Mouse (Mus musculus) intestine, postnatal 0 days (tissue): ENCODE data around the gene Henmt1. TPM values are rescaled to one million over a fixed set of nuclear protein-coding genes. Genes with fewer than 3 reads are reported as not detected.

ENCODE experiments used
- ATAC-seq: fragments of 200-750 bp; cut with Nextera tagmentation; 2 replicates; pipeline ENCODE4 v1.8.0; 2017; ENCODE audit warnings: mild to moderate bottlenecking, moderate TSS enrichment, moderate library complexity
- H3K27ac ChIP-seq: fragments of 300-500 bp; sonication (generic); 2 replicates; pipeline ENCODE4 v1.5.1; 2014; ENCODE audit warnings: mild to moderate bottlenecking, low read depth, low read length, moderate library complexity
- H3K27me3 ChIP-seq: fragments of 300-500 bp; sonication (generic); replicated peaks from 2 replicates; pipeline ENCODE4 v1.6.1; 2014; ENCODE audit warnings: low read length, mixed read lengths; ENCODE audit not compliant: control insufficient read depth, insufficient read depth
- H3K36me3 ChIP-seq: fragments of 300-500 bp; sonication (generic); 2 replicates; pipeline ENCODE4 v1.6.1; 2014; ENCODE audit warnings: mild to moderate bottlenecking, moderate library complexity; ENCODE audit not compliant: control insufficient read depth, insufficient read depth
- H3K4me1 ChIP-seq: fragments of 300-500 bp; sonication (generic); replicated peaks from 2 replicates; pipeline ENCODE4 v1.6.1; 2014; ENCODE audit warnings: antibody characterized with exemption, low read length, mixed read lengths; ENCODE audit not compliant: control insufficient read depth, insufficient read depth
- H3K4me2 ChIP-seq: fragments of 300-500 bp; sonication (generic); replicated peaks from 2 replicates; pipeline ENCODE4 v1.6.1; 2014; ENCODE audit warnings: low read depth, mild to moderate bottlenecking, moderate library complexity
- H3K4me3 ChIP-seq: fragments of 300-500 bp; sonication (generic); 2 replicates; pipeline ENCODE4 v1.5.1; 2014; ENCODE audit warnings: low read depth, low read length
- H3K9ac ChIP-seq: fragments of 300-500 bp; sonication (generic); 2 replicates; pipeline ENCODE4 v1.6.1; 2014; ENCODE audit warnings: mild to moderate bottlenecking, low read depth, low read length
- H3K9me3 ChIP-seq: fragments of 300-500 bp; sonication (generic); 2 replicates; pipeline ENCODE4 v1.6.1; 2016; ENCODE audit warnings: mixed run types; ENCODE audit not compliant: control insufficient read depth
- CTCF ChIP-seq: sonication (generic); IDR thresholded peaks from 2 replicates; pipeline ENCODE4 v1.5.1; 2016; ENCODE audit warnings: low read depth, mild to moderate bottlenecking, control low read depth, antibody characterized with exemption, moderate library complexity
- WGBS: fragments of 180-500 bp; shearing (Covaris S2); extraction: QIAGEN DNeasy Blood & Tissue Kit; methylation state at CpG from one replicate; pipeline ENCODE4 v1.1.7; 2014; 5-methylcytosine and 5-hydroxymethylcytosine counted together
- polyA plus RNA-seq: library from polyadenylated mRNA; unstranded; fragments of >200 nt; fragmentation: Nextera tagmentation; extraction: Ambion mirVana; gene quantifications from 2 replicates; pipeline ENCODE4 v1.2.1, GENCODE M21; 2015

Henmt1 gene
- polyA plus RNA-seq, 1 experiment from 2014 or later = 0.38 TPM

DNA sequence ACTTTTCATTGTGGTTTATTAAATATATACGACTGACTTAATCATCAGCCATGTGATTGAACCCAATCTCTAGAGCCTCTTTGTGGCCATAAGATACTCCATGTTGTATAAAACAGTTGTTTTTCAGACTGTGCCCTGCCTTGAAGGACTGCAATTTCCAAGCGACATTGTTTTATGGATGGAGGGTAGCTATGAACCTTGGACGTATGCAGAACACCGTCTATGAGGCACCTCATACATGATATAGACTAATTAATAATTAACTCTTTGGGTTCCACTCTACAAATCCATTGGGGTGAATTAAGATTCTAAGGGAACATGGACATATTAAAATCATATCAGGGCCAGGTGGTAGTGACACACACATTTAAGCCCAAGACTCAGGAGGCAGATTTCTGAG is 14.0 kb upstream of the Henmt1 start:
- TF ChIP-seq CTCF = no peak
- Histone ChIP-seq H3K9me3 (0 out of 2 replicates have a peak, but pooled peaks cover 3% of the 10 kb centered on the region), H3K4me2 (no peak overlapping the region), H3K4me1 (0 out of 2 replicates have a peak, but pooled peaks cover 3% of the 10 kb centered on the region), H3K36me3 (no peaks in the 10 kb centered on the region), H3K4me3 (no peak overlapping the region), H3K27me3 (no peaks in the 10 kb centered on the region), H3K9ac (no peak overlapping the region), H3K27ac (0 out of 2 replicates have a peak overlapping the region, but pooled peaks have one; percentile 28)
- 46% methylated on average over 4 of the region's 4 CpGs for WGBS
- peak; percentile 73 for ATAC-seq

DNA sequence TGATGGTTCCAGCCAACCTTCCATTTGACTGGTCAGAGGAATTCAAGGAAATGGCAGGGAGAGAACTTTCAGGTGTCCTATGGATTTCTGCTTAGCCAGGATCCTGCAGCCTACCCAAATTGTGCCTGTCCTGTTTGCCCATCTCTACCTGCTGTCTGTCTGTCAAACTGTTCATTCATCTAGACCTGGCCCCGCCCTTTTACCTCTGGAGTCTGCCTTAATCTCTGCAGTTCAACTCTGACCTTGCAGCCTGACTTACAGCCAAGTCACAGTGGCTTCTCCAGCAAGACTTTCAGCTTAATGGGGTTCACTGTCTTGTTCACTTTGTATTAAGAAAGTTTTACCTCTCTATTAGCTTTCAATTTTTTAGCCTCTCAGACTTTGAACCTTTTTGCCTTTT is 13.4 kb upstream of the Henmt1 start:
- H3K9me3 ChIP-seq = 0 out of 2 replicates have a peak, but pooled peaks cover 3% of the 10 kb centered on the region
- no peak overlapping the region for H3K9ac ChIP-seq
- WGBS = 78% methylated on average over 1 of the region's 1 CpGs
- no peaks in the 10 kb centered on the region for H3K36me3 ChIP-seq
- H3K27ac ChIP-seq = no peak overlapping the region
- no peak overlapping the region for H3K4me3 ChIP-seq
- 0 out of 2 replicates have a peak, but pooled peaks cover 3% of the 10 kb centered on the region for H3K4me1 ChIP-seq
- H3K4me2 ChIP-seq = no peak overlapping the region
- no peaks in the 10 kb centered on the region for H3K27me3 ChIP-seq
- ATAC-seq = no peak; the same call in 1 of the 2 replicates
- TF ChIP-seq CTCF = no peak

DNA sequence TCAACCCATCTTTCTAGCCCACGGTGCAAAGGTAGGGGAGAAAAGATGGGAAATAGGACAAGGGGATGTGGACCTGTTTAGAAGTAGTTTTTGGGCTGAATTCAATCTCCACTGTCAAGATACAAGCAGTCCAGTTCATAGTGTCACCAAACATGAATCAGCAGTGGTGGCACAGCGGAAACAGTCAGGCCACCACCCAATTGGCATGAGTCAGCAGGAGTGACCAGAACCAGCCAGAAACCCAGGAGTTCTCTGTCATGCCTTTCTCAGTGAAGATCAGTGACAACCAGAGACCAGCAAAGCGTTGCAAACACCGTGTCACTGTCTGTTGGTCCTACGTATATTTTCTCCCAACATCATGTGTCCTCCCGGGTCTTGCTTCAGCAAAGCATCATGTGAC is 6.1 kb upstream of the Henmt1 start:
- Histone ChIP-seq H3K9ac (no peak overlapping the region), H3K9me3 (0 out of 2 replicates have a peak, but pooled peaks cover 3% of the 10 kb centered on the region), H3K4me2 (no peak overlapping the region), H3K4me3 (no peak overlapping the region), H3K27me3 (no peaks in the 10 kb centered on the region), H3K27ac (no peak overlapping the region), H3K36me3 (no peaks in the 10 kb centered on the region), H3K4me1 (no peaks in the 10 kb centered on the region)
- TF ChIP-seq CTCF = no peak
- no peak for ATAC-seq
- 93% methylated on average over 6 of the region's 6 CpGs for WGBS

DNA sequence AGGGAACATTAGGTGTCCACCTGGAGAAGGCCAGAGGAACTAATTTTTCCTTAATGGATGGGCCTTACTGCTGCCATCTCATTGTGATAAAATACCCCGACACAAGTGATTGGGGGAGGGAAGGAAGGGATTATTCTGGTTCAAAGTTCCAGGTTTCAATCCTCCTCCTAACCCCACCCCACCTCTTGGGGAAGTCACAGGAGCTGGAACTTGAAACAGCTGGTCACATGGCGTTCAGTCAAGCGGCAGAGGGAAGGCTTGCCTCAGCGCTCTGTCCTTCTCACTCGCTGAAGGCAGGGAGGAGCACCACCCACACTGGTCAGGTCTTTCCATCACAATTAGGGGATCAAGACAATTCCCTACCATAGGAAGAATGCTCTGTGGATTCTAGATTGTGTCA is 982 bp upstream of the Henmt1 start:
- 90% methylated on average over 5 of the region's 5 CpGs for WGBS
- no peaks in the 10 kb centered on the region for H3K36me3 ChIP-seq
- H3K4me3 ChIP-seq = no peak overlapping the region
- H3K9ac ChIP-seq = no peak overlapping the region
- H3K27me3 ChIP-seq = no peaks in the 10 kb centered on the region; the same call in 1 of the 2 replicates
- H3K4me1 ChIP-seq = no peaks in the 10 kb centered on the region
- no peak for ATAC-seq
- no peak overlapping the region for H3K4me2 ChIP-seq
- no peaks in the 10 kb centered on the region for H3K9me3 ChIP-seq
- no peak overlapping the region for H3K27ac ChIP-seq
- TF ChIP-seq CTCF = no peak

DNA sequence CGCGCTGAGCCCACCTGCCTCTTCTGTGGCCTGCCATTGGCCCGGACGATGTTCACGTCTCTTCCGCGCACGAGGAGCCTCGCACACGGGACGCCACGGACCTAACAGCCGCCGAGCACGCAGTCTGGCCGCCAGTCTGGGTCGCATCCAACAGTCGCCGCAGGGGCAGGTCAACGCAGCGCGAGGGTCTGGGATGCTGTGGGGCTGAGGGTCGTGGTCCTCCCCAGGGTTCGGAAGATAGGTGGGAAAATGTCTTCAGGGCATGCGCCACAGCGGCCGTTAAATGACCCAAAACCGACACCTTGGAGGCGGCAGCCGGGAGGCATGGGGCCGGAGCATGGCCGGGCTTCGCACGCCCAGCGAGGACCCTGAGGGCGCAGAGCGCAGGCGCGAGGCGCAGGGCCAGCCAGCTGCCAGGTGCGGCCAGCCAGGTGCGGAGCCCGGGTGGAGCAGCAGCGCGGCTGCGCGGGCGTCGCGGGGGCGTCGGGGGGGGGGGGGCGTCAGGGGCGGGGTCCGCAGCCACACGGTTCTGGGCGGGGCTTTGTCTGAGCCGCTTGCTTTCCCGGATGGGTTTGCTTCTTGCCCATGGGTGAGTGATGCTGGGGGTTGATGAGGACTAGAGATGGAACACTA is 444 bp downstream of the Henmt1 start, which contains the start of gene Gm9857:
Gm9857 (minus strand) TSS at position 445 of the 633 bp plus-strand sequence.
- H3K36me3 ChIP-seq = no peaks in the 10 kb centered on the region
- TF ChIP-seq CTCF = no peak
- WGBS = 51% methylated on average over 43 of the region's 59 CpGs
- peak within 1 kb of the TSS; percentile 50 for H3K4me2 ChIP-seq
- peak within 1 kb of the TSS; percentile 16; the same call in 1 of the 2 replicates for H3K4me3 ChIP-seq
- H3K4me1 ChIP-seq = no peaks in the 10 kb centered on the region
- H3K27me3 ChIP-seq = no peaks in the 10 kb centered on the region; the same call in 1 of the 2 replicates
- no peak within 1 kb of the TSS for H3K27ac ChIP-seq
- H3K9ac ChIP-seq = no peak within 1 kb of the TSS
- ATAC-seq = 0 out of 2 replicates have a peak, but pooled peaks have one; percentile 43
- no peaks in the 10 kb centered on the region for H3K9me3 ChIP-seq

DNA sequence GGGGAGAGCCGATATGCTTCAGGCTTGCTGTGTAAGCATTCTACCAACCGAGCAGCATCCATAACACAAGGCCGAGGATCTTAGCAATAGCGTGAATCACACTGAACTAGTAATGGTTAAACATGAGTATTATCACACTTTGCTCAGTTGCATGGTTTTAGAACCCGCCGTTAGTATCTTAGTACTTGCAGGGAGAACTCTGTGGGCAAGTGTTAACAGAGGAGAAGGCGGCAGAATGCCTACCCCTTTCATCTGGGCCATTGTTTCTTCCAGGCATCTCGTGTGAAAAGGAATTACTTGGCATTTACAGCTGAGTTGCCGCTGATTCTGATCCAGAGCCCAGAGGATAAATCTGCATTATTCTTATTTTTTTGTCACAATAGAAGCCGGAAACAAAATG is 1.3 kb downstream of the Henmt1 start:
- H3K4me3 ChIP-seq = no peak overlapping the region
- no peak overlapping the region for H3K4me2 ChIP-seq
- no peak overlapping the region for H3K9ac ChIP-seq
- H3K27ac ChIP-seq = no peak overlapping the region
- TF ChIP-seq CTCF = no peak
- no peaks in the 10 kb centered on the region; the same call in 1 of the 2 replicates for H3K27me3 ChIP-seq
- ATAC-seq = no peak
- H3K36me3 ChIP-seq = no peaks in the 10 kb centered on the region
- no peaks in the 10 kb centered on the region for H3K9me3 ChIP-seq
- H3K4me1 ChIP-seq = no peaks in the 10 kb centered on the region
- WGBS = 88% methylated on average over 10 of the region's 10 CpGs
